Mouse (Mus musculus) small intestine, adult 2 months (tissue): ENCODE data around the gene Ankrd65.

ENCODE experiments used
- CTCF ChIP-seq: fragments of 200-500 bp; IDR thresholded peaks from 2 replicates; pipeline ENCODE4 v1.5.1; 2012; ENCODE audit warnings: low read depth, mild to moderate bottlenecking, control low read depth, inconsistent platforms, low read length, moderate library complexity, mixed read lengths; ENCODE audit not compliant: insufficient replicate concordance, insufficient read length; ENCODE audit errors: extremely low read depth
- POLR2A ChIP-seq: fragments of 200-500 bp; IDR thresholded peaks from 2 replicates; pipeline ENCODE4 v1.6.1; 2012; ENCODE audit warnings: low read depth, mild to moderate bottlenecking, control low read depth, inconsistent platforms, low read length, moderate library complexity

DNA sequence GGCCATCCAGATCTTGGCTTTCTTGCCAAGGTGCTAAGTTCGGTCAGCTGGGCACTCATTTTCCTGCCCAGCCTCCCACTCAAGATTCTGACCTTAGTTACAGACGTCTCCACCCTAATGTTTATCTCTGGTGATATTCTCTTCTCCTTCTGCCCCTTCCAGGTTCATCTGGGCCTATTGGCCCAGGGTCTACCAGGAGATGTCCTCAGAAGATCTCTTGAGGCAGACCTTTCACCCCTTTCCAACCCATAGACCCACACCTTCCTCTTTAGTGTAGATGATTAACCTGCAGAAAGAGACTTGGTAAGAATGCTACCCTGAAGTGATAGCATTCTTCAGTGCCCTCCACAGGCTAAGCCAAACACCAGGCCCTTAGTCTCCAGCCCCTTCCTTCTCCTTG is 18.5 kb upstream of the Ankrd65 start:
- TF ChIP-seq CTCF (no peak), POLR2A (no peak)
